Mouse (Mus musculus): ENCODE data around the gene Ttll11. TPM values are rescaled to one million over a fixed set of nuclear protein-coding genes. Genes with fewer than 3 reads are reported as not detected.
A peak's percentile ranks its signal among the peaks of the same experiment; 100 is the strongest.

Ttll11 gene
- polyA plus RNA-seq, 1 experiment from 2014 or later = 1.5 TPM

DNA sequence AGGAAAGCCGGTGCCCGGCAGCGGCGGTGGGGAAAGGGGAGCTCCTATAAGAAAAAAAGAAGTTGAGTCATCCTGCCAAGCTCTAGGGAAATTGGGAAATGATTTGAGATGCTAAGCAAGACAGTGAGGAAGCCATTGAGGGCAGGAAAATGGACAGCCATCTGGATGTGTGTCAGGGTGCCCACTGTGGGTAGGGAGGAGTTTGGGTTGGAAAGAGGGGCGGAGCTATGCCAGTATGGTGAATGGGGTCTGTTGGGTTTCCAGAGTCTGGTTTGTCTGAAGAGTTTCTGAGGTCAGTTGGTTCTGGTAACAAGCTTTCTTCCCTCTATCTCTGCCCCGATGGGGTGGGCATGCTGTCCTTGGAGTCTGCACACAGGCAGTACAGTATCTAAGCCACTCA lies 256.4 kb downstream of the Ttll11 start:
- DNase-seq (ENCODE audit: low spot score) = no peak
- Histone ChIP-seq H3K4me3 (replicated peaks; ENCODE audit: low read depth, low read length) (no peak overlapping the region), H3K27me3 (ENCODE audit: insufficient read depth, low read length) (no peaks in the 10 kb centered on the region), H3K9ac (ENCODE audit: low read depth, low read length) (no peak overlapping the region), H3K4me2 (ENCODE audit: low read length) (no peak overlapping the region), H3K4me1 (replicated peaks; ENCODE audit: insufficient read depth, low read length) (peaks cover 3% of the 10 kb centered on the region; the same call in 1 of the 2 replicates), H3K36me3 (ENCODE audit: insufficient read depth, low read length) (peaks cover 82% of the 10 kb centered on the region), H3K27ac (no peak overlapping the region), H3K9me3 (replicated peaks; ENCODE audit: low read length) (no peaks in the 10 kb centered on the region)
- no peak for ATAC-seq (replicated peaks; ENCODE audit: low FRiP score, low read depth)
- 98% methylated on average over 6 of the region's 6 CpGs for WGBS
- no peak for TF ChIP-seq CTCF (IDR thresholded peaks at IDR 0.05; ENCODE audit: low read depth)

DNA sequence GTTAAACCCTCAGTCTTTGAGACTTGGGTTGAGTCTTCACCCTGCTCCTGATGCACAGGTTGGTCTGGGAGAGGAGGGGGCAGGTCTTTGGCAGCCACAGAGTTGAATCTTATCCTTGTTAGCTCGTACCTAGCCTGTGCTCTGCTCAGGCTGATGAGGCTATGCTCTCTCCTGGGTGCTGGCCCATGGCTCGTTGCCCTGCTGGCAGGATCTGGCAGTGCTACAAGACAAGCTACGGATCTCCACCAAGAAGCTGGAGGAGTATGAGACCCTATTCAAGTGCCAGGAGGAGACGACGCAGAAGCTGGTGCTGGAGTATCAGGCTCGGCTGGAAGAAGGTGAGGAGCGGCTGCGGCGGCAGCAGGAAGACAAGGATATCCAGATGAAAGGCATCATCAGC lies 256.9 kb downstream of the Ttll11 start:
- H3K27ac ChIP-seq = no peak overlapping the region
- TF ChIP-seq CTCF (IDR thresholded peaks at IDR 0.05; ENCODE audit: low read depth) = no peak
- WGBS = 90% methylated on average over 9 of the region's 9 CpGs

DNA sequence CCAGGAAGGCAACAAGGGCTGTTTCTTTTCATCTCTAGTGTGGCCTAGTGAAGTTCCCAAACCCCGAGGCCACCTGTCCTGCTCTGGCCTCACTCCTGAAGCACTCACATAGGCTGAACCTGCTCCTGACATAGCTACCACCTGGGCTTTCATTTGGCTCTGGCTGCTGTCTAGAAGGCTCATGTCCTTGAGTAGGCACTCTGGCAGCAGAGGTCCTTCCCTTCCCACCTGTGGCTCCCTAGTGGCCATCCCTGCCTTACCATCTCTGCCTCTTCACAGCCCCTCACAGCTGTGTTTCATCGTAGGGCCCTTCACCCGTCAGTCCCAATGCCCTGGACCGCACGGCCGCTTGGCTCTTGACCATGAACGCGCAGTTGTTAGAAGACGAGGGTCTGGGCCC lies 258.8 kb downstream of the Ttll11 start:
- TF ChIP-seq CTCF (IDR thresholded peaks at IDR 0.05; ENCODE audit: low read depth) = no peak
- DNase-seq (ENCODE audit: low spot score) (no peak), ATAC-seq (replicated peaks; ENCODE audit: low FRiP score, low read depth) (no peak)
- 84% methylated on average over 9 of the region's 9 CpGs for WGBS
- Histone ChIP-seq H3K4me1 (replicated peaks; ENCODE audit: insufficient read depth, low read length) (no peaks in the 10 kb centered on the region), H3K4me2 (ENCODE audit: low read length) (no peak overlapping the region), H3K27me3 (ENCODE audit: insufficient read depth, low read length) (no peaks in the 10 kb centered on the region), H3K9ac (ENCODE audit: low read depth, low read length) (no peak overlapping the region), H3K9me3 (replicated peaks; ENCODE audit: low read length) (no peaks in the 10 kb centered on the region), H3K36me3 (ENCODE audit: insufficient read depth, low read length) (peaks cover 82% of the 10 kb centered on the region), H3K27ac (no peak overlapping the region), H3K4me3 (replicated peaks; ENCODE audit: low read depth, low read length) (no peak overlapping the region)

More for the DNA sequence above, 256.9 kb downstream of the Ttll11 start:
- Histone ChIP-seq H3K4me2 (ENCODE audit: low read length) (no peak overlapping the region), H3K4me1 (replicated peaks; ENCODE audit: insufficient read depth, low read length) (no peaks in the 10 kb centered on the region), H3K9ac (ENCODE audit: low read depth, low read length) (no peak overlapping the region), H3K27me3 (ENCODE audit: insufficient read depth, low read length) (no peaks in the 10 kb centered on the region), H3K4me3 (replicated peaks; ENCODE audit: low read depth, low read length) (no peak overlapping the region), H3K36me3 (ENCODE audit: insufficient read depth, low read length) (peaks cover 81% of the 10 kb centered on the region), H3K9me3 (replicated peaks; ENCODE audit: low read length) (no peaks in the 10 kb centered on the region)
- ATAC-seq (replicated peaks; ENCODE audit: low FRiP score, low read depth) (no peak), DNase-seq (ENCODE audit: low spot score) (no peak)

DNA sequence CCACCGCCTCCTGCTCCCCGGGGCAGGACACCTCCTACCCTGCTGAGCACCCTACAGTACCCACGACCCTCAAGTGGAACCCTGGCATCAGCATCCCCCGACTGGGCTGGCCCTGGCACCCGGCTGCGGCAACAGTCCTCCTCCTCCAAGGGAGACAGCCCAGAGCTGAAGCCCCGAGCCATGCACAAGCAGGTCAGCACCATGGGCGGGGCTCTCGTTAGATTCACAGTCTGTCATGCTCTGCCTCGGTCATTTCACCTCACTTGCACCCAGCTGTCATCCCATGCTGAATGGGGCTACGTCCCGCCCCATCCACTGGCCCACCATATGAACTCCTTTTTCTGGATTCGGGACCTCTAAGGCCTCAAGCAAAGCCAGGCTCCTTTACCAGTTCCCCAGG lies 259.2 kb downstream of the Ttll11 start:
- no peak for DNase-seq (ENCODE audit: low spot score)
- 86% methylated on average over 13 of the region's 13 CpGs for WGBS
- Histone ChIP-seq H3K9ac (ENCODE audit: low read depth, low read length) (no peak overlapping the region), H3K4me2 (ENCODE audit: low read length) (no peak overlapping the region), H3K4me1 (replicated peaks; ENCODE audit: insufficient read depth, low read length) (no peaks in the 10 kb centered on the region), H3K9me3 (replicated peaks; ENCODE audit: low read length) (no peaks in the 10 kb centered on the region), H3K27ac (no peak overlapping the region), H3K36me3 (ENCODE audit: insufficient read depth, low read length) (peaks cover 79% of the 10 kb centered on the region), H3K27me3 (ENCODE audit: insufficient read depth, low read length) (no peaks in the 10 kb centered on the region), H3K4me3 (replicated peaks; ENCODE audit: low read depth, low read length) (no peak overlapping the region)
- no peak for TF ChIP-seq CTCF (IDR thresholded peaks at IDR 0.05; ENCODE audit: low read depth)
- 0 out of 2 replicates have a peak, but pooled peaks have one; percentile 15 for ATAC-seq (replicated peaks; ENCODE audit: low FRiP score, low read depth)

DNA sequence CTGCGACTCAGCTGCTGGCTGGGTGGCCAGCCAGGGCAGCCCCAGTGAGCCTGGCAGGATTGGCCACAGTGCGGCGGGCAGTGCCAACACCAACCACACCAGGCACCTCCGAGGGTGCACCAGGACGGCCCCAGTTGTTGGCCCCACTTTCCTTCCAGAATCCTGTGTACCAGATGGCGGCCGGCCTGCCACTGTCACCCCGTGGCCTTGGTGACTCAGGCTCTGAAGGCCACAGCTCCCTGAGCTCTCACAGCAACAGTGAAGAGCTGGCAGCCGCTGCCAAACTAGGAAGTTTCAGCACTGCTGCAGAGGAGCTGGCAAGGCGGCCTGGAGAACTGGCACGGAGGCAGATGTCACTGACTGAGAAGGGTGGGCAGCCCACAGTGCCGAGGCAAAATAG lies 259.6 kb downstream of the Ttll11 start:
- Histone ChIP-seq H3K9me3 (replicated peaks; ENCODE audit: low read length) (no peaks in the 10 kb centered on the region), H3K36me3 (ENCODE audit: insufficient read depth, low read length) (peaks cover 79% of the 10 kb centered on the region), H3K27me3 (ENCODE audit: insufficient read depth, low read length) (no peaks in the 10 kb centered on the region), H3K27ac (no peak overlapping the region), H3K4me3 (replicated peaks; ENCODE audit: low read depth, low read length) (no peak overlapping the region), H3K4me1 (replicated peaks; ENCODE audit: insufficient read depth, low read length) (no peaks in the 10 kb centered on the region), H3K4me2 (ENCODE audit: low read length) (no peak overlapping the region), H3K9ac (ENCODE audit: low read depth, low read length) (no peak overlapping the region)
- 94% methylated on average over 12 of the region's 12 CpGs for WGBS
- TF ChIP-seq CTCF (IDR thresholded peaks at IDR 0.05; ENCODE audit: low read depth) = no peak
- DNase-seq (ENCODE audit: low spot score) (no peak), ATAC-seq (replicated peaks; ENCODE audit: low FRiP score, low read depth) (no peak)

DNA sequence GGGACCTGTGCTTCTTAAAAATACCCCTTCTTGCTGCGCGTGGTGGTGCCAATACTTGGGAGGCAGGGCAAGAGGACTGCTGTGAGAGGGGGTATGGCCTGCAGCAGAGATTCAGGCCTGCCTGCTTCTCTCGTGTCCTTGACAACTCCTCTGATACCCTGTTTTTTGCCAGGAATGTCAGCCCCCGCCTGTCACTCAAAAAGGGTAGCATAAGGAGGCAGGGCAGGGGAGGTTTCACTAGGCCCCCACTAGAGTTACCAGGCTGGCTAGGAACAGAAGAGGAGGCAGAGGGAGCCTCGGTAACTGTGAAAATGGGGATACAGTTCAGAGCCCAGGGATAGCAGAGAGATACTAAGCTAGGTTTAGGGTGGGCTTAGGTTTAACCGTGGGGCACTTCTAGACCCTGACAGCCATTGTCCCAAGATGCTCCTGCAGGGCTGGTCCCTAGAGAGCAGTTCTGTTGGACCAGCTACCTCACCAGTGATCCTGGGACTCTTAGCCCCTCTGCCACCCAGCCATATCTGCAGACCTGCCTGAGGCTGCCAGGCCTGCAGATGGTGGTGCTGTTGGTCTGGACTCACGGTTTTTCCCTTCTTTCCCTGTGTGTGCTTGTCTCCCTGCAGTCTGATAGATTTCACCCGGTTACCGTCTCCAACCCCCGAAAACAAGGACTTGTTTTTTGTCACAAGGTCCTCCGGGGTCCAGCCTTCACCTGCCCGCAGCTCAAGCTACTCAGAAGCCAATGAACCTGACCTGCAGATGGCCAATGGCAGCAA lies 260.3 kb downstream of the Ttll11 start:
- no peak overlapping the region for H3K27ac ChIP-seq
- no peak for DNase-seq (ENCODE audit: low spot score)
- peaks cover 77% of the 10 kb centered on the region for H3K36me3 ChIP-seq (ENCODE audit: insufficient read depth, low read length)
- no peaks in the 10 kb centered on the region for H3K27me3 ChIP-seq (ENCODE audit: insufficient read depth, low read length)
- 86% methylated on average over 12 of the region's 12 CpGs for WGBS
- ATAC-seq (replicated peaks; ENCODE audit: low FRiP score, low read depth) = no peak
- no peaks in the 10 kb centered on the region; the same call in 1 of the 2 replicates for H3K4me1 ChIP-seq (replicated peaks; ENCODE audit: insufficient read depth, low read length)
- no peaks in the 10 kb centered on the region for H3K9me3 ChIP-seq (replicated peaks; ENCODE audit: low read length)
- H3K4me3 ChIP-seq (replicated peaks; ENCODE audit: low read depth, low read length) = no peak overlapping the region
- TF ChIP-seq CTCF (IDR thresholded peaks at IDR 0.05; ENCODE audit: low read depth) = no peak
- no peak overlapping the region for H3K4me2 ChIP-seq (ENCODE audit: low read length)
- no peak overlapping the region for H3K9ac ChIP-seq (ENCODE audit: low read depth, low read length)
